Mouse (Mus musculus) left cerebral cortex, adult 18-20 months (tissue): ENCODE data around the gene Ccdc73. TPM values are rescaled to one million over a fixed set of nuclear protein-coding genes. Genes with fewer than 3 reads are reported as not detected.
"Not testable (repeated sequence)": the region's sequence is repeated elsewhere in the genome, so short reads cannot be mapped to it uniquely, and the experiment has no call there.

Source experiments
- DNase-seq, 2 experiments: peaks; one replicate each; pipeline ENCODE4 v3.0.0; 2021 to 2022; ENCODE audit warnings: low spot score in 2 of 2, mixed read lengths in 1 of 2
- long read RNA-seq, 2 experiments: library from polyadenylated mRNA; stranded (forward); transcript quantifications; one replicate each; pipeline ENCODE4 v2.0.0; 2021
- total RNA-seq, 2 experiments: library from RNA; stranded (reverse); gene quantifications; 2 replicates each; pipeline ENCODE4 v1.2.3; 2021

The Ccdc73 gene
- total RNA-seq: 1 to 10 TPM; 1.4 to 1.5 TPM
- long read RNA-seq, experiment 1, partial matches to known transcripts: 0 of 2 reads
- long read RNA-seq, experiment 1, other reads (novel, unspliced or antisense): 2 of 2 reads
- long read RNA-seq, experiment 2, partial matches to known transcripts: 0 of 1 reads
- long read RNA-seq, experiment 2, other reads (novel, unspliced or antisense): 1 of 1 reads

DNA sequence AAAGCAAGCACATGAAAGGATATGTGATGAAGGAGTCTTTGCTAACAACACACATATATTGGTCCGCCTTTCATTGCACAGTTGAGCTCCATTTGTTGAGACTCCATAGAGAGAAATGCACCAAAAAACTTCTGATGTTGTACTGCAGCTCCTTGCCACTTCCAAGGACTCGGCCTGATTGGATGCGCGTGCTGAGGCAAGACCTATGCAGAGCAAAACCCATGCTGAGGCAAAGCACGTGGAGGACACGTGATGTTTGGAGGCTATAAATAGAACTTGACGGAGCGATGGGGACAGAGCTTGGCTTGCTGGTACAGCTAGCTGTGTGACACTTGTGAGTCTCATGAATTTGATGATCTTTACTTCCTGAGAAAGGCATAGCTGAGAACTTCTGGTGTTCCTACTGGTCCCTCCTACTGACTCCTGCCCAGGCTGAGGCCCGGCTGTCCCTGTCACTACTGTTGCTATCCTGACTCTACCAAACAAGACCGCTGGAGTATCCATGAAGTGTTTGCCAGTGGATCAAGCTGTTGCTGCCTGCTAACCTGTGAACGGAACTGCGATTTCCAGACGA is at the start of gene Ccdc73:
Gene Ccdc73 (plus strand): TSS at position 524 of the 574 bp plus-strand sequence.
- DNase-seq: no peak

DNA sequence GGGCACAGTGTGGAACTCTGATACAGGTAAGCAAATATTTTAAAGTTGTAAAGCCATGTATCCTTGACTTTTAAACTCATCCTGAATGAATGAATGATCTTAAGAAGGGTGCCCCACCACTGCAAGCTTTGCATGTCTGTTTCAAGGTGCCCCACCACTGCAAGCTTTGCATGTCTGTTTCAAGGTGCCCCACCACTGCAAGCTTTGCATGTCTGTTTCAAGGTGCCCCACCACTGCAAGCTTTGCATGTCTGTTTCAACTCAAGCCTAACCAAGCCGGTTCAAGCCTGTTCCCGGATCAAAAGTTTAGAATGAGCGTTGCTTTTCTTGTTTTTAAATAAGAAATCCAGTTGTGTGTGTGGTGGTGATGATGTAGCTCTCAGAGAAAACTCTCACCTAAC is 48.8 kb upstream of the Ccdc73 start:
- DNase-seq: not testable (repeated sequence)

DNA sequence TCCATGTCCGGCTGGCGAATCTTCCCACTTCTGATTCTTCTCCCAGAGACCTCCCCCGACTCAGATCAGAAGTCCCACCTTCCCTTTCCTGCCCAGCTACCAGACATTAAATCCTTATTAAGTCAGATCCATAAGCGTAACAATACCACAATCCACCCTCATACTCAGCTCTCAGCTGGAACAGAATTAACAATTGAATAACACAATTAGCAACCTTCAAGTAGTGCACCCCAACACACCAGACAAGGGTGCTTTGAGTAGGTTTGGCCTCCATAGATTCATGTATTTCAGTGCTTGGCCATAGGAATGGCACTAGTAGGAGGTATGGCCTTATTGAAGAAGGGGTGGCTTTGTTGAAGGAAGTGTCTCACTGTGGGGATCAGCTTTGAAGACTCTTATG is 41.4 kb upstream of the Ccdc73 start:
- DNase-seq: no peak

DNA sequence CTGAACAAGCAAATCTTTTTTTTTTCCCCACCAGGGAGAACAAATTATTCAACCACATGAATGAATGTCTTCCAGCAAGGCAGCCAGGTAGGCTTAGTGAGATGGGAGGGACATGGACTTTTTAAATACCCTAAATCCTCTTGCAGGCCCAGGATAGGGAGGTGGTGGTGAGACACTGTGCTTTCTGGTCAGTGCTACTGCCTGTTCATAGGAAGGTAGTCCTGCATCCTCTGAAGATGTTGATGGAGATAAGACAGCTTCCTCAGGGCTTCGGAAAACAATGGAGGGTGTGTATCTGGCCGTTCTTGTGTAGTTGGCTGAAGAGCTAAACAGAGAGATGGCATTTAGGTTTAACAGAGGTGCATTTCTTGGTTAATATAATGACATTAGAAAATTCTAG is 35.1 kb upstream of the Ccdc73 start:
- DNase-seq: no peak

DNA sequence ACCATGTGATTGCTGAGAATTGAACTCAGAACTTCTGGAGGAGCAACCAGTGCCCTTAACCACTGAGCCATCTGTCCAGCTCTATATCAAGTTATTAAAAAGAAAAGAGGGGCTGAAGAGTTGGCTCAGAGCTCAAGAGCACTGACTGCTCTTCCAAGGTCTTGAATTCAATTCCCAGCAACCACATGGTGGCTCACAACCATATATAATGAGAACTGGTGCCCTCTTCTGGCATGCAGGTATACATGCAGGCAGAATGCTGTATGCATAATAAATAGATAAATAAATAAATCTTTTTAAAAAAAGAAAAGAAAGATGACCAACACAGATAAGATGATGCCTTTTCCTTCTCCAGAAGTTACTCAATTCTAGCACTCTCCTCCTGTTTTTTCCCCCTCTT is 26.6 kb upstream of the Ccdc73 start:
- no peak for DNase-seq

DNA sequence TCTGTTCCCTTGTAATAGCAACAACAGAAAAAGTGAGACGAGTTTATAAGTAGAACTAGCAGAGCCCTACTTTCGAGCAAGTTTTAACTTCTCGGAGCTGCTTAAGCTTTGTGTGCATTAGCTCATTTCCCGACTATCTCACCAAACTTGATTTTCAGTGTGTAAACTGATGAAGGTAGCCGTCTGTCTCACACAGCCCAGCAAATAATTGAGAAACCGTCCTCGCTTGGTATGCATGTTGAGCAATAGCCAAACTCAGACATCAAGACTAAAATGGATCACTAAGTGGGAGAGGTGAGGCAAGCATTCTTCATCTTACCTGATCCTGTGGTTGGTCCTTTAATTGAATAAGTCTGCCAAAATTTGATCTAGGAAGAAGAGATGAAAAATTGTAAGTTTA is 25.9 kb upstream of the Ccdc73 start:
- DNase-seq: no peak

DNA sequence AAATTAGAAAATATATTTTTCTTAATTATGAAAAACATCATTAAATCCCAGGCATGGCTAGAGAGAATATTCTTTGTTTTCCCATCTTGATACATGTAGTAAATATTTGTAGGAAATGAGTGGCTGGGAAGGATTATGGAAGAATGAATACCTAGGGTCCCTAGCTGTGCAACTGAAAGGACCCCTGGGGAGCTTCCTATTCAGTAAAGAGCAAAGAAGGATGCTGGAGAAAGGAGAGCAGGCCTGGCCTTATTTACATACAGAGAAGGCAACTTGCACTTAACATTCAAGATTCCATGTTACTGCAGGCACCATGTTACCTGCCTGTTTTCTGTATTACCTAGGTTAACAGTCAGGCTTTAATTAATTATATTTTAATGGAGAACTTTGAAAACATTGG is 25.0 kb upstream of the Ccdc73 start:
- DNase-seq: no peak

DNA sequence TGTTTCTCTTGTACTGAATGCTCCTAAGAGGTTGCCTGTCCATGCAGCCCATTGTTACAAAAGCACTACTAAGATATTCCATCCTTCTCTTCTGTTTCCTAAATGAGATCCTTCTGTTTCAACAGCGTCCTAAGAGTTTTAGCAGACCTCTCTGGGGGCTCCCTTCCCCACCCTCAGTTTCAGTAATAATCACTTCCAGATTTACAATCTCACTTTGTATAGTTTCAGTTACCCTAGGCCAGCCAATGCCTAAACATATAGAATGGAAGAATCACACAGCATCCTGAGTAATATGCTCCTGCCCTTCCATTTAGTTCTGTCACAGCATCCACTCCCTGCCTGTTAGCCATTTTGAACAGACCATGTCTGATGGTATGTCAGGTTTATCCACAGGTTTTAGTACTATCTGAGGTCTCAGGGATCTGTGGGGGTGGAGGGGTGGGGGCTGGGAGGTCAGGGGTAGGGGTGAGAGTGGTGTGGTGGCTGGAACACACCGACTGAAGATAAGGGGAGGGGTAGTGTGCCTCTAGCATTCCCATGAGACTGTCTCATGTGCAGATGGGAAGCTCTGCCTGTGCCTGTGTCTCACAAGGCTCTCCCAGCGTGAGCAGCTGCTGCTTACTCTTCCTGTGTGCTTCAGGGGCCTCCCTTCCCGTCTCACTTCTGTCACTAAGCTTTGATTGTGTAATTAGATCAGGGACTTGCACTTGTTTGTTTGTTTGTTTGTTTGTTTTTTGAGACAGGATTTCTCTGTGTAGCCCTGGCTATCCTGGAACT is 20.8 kb upstream of the Ccdc73 start:
- no peak for DNase-seq

DNA sequence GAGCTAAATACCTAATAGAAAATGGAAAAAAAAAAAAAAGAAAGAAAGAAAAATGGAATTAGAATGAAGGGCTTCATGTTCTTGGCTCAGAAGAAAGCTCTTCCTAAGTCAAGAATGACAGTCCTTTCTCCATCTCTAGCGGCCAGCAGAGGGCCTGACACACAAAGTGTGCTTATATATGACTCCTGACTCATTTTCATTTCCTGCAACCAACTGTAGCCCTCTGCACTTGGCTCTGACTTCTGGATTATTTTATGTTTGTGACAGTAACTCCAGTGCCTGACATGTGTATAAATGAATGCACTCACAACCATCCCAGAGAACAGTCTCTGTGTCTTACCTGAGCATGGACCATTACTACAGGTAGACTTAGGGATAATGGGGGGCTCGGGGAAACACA is 20.0 kb upstream of the Ccdc73 start:
- DNase-seq: no peak

DNA sequence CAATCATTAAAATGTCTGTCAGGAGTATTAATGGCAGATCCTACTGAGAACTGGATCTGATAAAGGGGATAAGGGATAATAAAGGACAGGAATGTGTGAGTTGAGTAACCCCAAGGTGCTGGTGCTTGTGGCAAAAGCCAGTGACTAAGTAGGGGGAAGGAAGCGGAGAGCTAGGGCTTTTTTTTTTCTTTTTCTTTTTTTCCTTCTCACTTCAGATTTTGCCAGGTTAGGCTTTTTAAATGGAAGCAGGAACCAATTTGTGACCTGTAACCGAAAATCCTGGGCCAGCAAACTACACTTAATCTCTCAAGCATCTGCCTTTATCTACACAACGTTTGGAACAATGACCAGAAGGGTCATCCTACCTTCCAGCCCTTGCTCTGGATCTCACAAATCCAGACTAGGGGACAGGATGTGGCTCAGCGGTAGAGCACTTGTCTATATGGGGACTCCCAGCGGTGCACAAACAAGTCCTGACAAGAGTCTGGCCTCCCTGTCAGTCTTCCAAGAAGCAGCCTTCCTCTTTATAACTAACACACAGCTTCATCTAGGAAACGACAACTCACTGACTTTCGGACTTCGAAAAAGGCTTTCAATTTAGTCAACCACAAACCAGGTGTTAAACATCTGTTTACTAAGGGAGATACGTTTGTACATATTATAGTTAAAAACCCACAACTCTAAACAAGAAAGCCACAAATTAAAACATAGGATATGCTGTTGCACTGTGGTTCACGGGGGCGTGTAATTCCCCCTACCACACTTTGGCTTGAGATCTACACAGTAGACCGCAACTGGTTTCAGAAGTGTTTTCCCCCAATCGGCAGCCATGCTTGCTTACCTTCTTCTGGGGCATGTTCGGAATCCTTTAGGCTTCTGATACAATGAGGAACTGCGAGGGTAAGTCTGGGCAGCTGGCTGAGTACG is 19.1 kb upstream of the Ccdc73 start:
- DNase-seq: no peak

DNA sequence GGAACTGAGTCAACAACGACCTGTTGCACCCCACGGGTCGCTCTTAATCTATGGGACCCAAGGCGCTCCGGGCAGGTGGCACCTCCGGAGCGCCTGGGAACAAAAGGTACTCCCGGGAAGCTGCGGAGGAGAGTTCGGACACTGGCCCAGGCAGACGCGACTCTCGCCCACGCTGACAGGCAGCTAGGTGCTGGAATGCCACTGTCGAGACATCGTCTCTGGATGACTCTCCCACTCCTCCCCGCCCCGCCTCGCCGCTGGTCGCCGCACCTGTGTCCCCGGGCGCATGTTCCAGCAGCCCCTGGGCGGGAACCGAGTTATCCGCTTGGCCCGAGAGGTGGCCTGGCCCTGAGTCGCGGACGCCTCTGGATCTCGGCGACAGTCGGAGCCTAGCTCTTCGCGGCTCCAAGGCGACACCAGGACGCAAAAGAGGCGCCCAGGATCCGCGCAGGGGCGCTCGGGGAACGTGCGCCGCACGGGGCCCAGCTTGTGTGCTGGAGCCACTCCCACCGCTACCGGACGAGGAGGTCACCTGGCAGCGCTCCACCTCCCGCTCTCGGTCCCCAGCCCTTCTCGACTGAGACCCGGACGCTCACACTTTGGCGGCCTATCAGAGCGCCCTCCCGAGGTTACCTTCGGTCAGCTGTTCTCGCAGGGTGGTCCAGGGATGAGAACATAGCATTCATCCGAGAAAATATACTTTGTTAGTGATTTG is 18.2 kb upstream of the Ccdc73 start, which contains the start of gene Prrg4:
Gene Prrg4 (minus strand): TSS at position 601 of the 715 bp plus-strand sequence.
- peak; percentile 5 to 23 for DNase-seq

DNA sequence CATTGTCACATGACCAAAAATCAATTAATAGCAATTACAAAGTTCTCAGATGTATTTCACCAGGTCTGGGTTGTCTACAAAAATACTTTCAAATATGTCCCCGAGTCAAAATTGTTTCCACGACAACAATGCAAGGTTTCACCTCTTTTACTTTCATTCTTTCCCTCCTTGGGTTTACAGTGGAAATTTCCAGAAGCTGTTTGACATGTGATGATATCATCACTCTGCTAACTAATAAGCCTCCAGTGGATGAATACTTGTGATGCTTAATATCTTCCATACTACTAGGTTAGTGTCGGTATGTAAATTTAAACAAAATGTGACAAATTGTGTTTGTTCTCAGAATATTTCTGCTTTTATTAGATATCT is 17.6 kb upstream of the Ccdc73 start:
- DNase-seq: no peak

DNA sequence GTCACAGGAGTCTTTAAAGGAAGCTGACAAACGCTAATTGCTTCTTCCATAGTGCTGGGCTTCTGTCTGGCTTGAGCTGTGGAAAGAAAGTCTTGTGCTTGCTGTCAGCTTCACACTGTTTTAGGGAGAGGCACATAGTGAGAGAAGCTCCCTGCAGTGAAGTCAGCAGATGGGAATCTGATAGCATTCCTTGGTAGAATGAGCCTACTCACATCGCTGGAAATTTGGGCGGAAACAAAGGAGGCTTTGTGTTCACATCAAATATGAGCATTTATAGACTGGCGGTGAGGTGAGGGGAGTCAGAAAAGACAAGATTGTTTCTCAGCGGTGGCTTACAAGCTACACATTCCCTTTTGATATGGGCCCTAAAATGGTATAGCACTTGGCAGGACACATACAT is 15.9 kb upstream of the Ccdc73 start:
- no peak for DNase-seq

DNA sequence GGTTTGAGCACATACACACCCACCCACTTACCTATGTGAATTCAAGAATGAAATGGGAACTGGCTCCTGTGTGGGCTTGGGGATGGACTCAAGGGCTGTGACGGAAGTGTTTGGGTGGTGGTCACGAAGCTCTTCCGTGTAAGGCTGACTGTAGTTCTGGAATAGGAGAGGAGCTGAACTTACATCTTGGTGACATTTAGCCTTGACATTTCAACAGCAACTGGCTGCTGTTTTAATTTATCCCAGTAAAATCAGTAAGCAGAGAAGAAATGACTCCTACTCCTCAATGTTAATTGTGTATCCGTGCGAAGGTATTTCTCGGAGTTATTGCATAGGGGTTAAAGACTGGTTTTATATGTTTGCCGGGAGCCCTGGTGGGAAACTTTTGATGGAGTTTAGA is 15.1 kb upstream of the Ccdc73 start:
- no peak for DNase-seq

DNA sequence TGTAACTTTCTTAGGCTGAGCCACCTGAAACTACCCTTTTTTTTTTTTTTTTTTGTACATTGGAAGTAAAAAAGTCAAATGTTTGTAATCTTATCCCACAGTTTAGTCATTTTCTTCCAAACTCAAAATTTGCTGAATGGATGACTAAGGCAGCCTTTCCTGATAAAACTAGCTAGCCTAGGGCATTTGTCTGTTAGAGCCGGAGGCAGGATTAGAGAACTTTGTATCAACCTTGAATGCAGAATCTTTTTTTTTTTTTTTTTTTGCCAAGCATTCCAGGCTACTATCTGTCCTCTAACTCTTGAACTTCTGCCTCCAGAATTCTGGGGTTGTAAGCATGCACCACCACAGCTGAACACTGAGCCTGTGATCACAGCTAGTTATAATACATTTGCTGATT is 12.8 kb upstream of the Ccdc73 start:
- DNase-seq: no peak

DNA sequence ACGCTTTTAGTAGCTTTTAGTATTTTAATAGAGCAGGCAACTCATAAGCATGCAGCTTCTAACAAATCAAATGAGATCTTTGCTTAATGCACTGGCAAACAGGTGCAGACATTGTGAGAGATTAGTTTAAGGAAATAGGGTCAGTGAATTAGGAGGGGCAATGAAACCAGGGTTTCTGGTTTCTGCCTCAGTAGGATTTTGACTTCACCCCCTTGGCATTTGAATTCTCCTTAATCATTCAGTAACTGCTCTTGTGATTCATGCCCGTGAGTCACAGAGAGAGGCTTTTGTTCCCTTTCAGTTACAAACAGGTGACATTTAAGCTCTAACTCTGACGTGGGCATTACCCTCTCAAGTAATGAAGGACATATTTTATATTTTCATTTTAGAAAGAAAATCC is 11.9 kb upstream of the Ccdc73 start:
- no peak for DNase-seq

DNA sequence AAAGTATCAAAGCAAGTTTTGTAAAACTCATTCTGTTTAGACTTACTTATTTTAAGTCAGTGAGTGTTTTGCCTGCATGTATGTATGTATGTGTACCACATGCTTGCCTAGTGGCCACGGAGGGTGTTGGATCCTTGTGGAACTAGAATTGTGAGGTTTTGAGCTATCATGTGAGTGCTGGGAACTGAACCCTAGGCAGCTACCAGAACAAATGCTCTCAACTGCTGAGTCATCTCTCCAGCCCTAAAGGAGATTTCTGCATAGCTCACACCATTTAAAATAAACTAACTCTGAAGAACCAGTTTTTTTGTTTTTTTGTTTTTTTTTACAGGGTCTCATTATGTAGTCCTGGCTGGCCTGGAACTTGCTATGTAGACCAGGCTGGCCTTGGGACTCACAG is 11.4 kb upstream of the Ccdc73 start:
- no peak for DNase-seq

DNA sequence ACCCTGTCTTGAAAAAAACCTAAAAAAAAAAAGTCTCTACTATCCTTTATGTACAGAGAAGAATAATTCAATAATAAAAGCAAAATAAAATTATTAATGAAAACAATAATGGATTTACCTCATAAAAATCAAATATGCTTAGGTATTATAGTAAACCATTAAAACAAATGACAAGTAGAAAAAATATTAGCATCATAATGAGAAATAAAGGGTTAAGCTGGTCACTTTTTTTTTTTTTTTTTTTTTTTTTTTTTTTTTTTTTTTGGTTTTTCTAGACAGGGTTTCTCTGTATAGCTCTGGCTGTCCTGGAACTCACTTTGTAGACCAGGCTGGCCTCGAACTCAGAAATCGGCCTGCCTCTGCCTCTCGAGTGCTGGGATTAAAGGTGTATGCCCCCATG is 9.5 kb upstream of the Ccdc73 start:
- not testable (repeated sequence) for DNase-seq

DNA sequence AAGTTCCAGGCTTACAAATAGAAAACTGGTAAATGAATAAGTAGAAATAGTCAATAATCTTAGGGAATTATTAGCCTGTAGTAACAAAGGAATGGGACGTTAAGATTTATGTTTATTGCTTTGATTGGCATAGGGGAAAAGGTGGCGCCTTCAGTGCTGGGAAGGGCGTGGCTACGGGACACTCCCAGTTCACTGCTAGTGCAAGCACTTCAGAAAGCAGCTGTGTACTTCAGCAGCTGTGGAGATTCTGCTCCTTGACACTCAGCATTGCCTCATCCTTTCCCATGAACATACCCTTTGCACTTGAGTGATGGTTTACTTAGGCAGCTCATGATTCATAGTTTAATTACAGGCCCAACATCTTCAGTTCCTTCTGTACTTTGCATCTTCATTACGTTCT is 8.5 kb upstream of the Ccdc73 start:
- DNase-seq: no peak

DNA sequence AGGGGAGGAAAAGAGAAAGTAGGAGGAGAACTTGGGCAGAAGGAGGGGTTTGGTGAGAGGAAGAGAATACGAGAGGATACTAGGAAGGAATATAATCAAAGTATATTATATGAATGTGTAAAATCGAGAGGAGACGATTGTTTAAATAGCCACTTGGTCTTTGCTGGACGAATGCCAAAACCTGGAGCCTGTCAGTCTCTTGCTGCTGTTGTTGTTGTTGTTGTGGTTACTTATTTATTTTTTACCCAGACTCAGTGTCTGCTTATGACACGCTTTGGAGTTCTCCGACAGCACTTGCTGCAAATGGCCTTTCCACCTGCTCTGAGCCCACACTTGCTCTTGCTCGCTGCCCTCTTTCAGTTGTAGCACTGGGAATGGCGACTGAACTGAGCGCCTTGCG is 7.2 kb upstream of the Ccdc73 start:
- DNase-seq: no peak
